Mouse (Mus musculus) intestine, embryonic 14.5 days (tissue): ENCODE results near the gene Ndufab1. TPM values are rescaled to one million over a fixed set of nuclear protein-coding genes. Genes with fewer than 3 reads are reported as not detected.

Experiments
- ATAC-seq: fragments of 200-750 bp; cut with Nextera tagmentation; replicated peaks from 2 replicates; pipeline ENCODE4 v1.8.0; 2017; ENCODE audit warnings: low read depth, moderate number of reproducible peaks, moderate TSS enrichment, moderate library complexity; ENCODE audit not compliant: low FRiP score, low TSS enrichment
- DNase-seq: peaks from one replicate; pipeline ENCODE4 v3.0.0-alpha.2; 2018; ENCODE audit warnings: low spot score
- H3K27ac ChIP-seq: fragments of 300-500 bp; sonication (generic); 2 replicates; pipeline ENCODE4 v1.5.1; 2014; ENCODE audit warnings: low read depth, mild to moderate bottlenecking, control low read depth
- H3K27me3 ChIP-seq: fragments of 300-500 bp; sonication (generic); replicated peaks from 2 replicates; pipeline ENCODE4 v1.6.1; 2014; ENCODE audit warnings: low read length, control low read depth; ENCODE audit not compliant: control insufficient read depth, insufficient read depth
- H3K36me3 ChIP-seq: fragments of 300-500 bp; sonication (generic); 2 replicates; pipeline ENCODE4 v1.6.1; 2014; ENCODE audit warnings: low read length, control low read depth; ENCODE audit not compliant: control insufficient read depth, insufficient read depth
- H3K4me1 ChIP-seq: fragments of 300-500 bp; sonication (generic); replicated peaks from 2 replicates; pipeline ENCODE4 v1.6.1; 2014; ENCODE audit warnings: low read length, control low read depth, mixed read lengths; ENCODE audit not compliant: control insufficient read depth, insufficient read depth
- H3K4me2 ChIP-seq: fragments of 300-500 bp; sonication (generic); 2 replicates; pipeline ENCODE4 v1.6.1; 2014; ENCODE audit warnings: low read length
- H3K4me3 ChIP-seq: fragments of 300-500 bp; sonication (generic); 2 replicates; pipeline ENCODE4 v1.5.1; 2014; ENCODE audit warnings: low read depth, low read length, control low read depth, mixed read lengths
- H3K9ac ChIP-seq: fragments of 300-500 bp; sonication (generic); 2 replicates; pipeline ENCODE4 v1.6.1; 2014; ENCODE audit warnings: mild to moderate bottlenecking, low read length
- H3K9me3 ChIP-seq: fragments of 300-500 bp; sonication (generic); 2 replicates; pipeline ENCODE4 v1.6.1; 2016; ENCODE audit warnings: low read length, control low read depth; ENCODE audit not compliant: control insufficient read depth
- WGBS: fragments of 180-500 bp; shearing (Covaris S2); extraction: QIAGEN DNeasy Blood & Tissue Kit; methylation state at CpG from one replicate; pipeline ENCODE4 v1.1.7; 2014; 5-methylcytosine and 5-hydroxymethylcytosine counted together
- polyA plus RNA-seq: library from polyadenylated mRNA; unstranded; fragments of >200 nt; fragmentation: Nextera tagmentation; extraction: Ambion mirVana; gene quantifications from 2 replicates; pipeline ENCODE4 v1.2.1, GENCODE M21; 2014

The Ndufab1 gene
- polyA plus RNA-seq, 1 experiment from 2014 or later, result 762 TPM

DNA sequence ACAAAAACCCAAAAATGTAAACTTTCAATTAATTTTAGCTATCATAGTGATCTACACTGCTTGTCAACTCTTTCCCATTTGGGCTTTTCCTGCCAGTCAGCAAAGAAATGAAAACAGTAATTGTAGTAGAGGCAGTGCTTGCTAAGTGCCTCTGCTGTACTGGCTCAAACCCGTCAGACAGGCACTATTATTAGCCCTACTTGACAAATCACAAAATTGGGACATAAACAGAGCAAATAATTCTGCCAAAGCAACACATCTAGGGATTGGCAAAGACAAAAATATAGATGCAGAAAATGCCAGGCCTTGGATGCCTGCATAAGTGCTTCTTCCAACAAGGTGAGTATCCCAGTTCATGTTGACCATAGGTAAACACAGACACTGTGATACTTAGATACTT is 36.0 kb downstream of the Ndufab1 start:
- ATAC-seq (no peak), DNase-seq (no peak)
- Histone ChIP-seq H3K27ac (no peak overlapping the region), H3K4me2 (peak overlapping the region; percentile 53), H3K27me3 (no peaks in the 10 kb centered on the region), H3K4me1 (peaks cover 25% of the 10 kb centered on the region), H3K36me3 (peaks cover 35% of the 10 kb centered on the region), H3K4me3 (peak overlapping the region; percentile 97; the same call in 1 of the 2 replicates), H3K9me3 (no peaks in the 10 kb centered on the region), H3K9ac (no peak overlapping the region)
- 54% methylated on average over 1 of the region's 1 CpGs for WGBS

GRCm38 (mm10) chr7:122056633-122057032 is 45.1 kb downstream of the Ndufab1 start:
- no peak for ATAC-seq
- no peak for DNase-seq
- H3K4me2 ChIP-seq, result no peak overlapping the region
- no peaks in the 10 kb centered on the region for H3K9me3 ChIP-seq
- no peak overlapping the region for H3K4me3 ChIP-seq
- H3K9ac ChIP-seq, result no peak overlapping the region
- no peaks in the 10 kb centered on the region for H3K27me3 ChIP-seq
- peaks cover 56% of the 10 kb centered on the region for H3K36me3 ChIP-seq
- WGBS, result 83% methylated on average over 5 of the region's 5 CpGs
- no peak overlapping the region for H3K27ac ChIP-seq
- no peaks in the 10 kb centered on the region for H3K4me1 ChIP-seq

- Histone ChIP-seq H3K9ac (no peak overlapping the region), H3K4me3 (no peak overlapping the region), H3K9me3 (no peaks in the 10 kb centered on the region), H3K4me2 (no peak overlapping the region), H3K27ac (no peak overlapping the region), H3K27me3 (no peaks in the 10 kb centered on the region), H3K4me1 (no peaks in the 10 kb centered on the region), H3K36me3 (peaks cover 61% of the 10 kb centered on the region)
- WGBS, result 84% methylated on average over 1 of the region's 1 CpGs
- DNase-seq, result no peak
- no peak for ATAC-seq
Measured at GRCm38 (mm10) chr7:122050834-122051233, 50.9 kb downstream of the Ndufab1 start.

DNA sequence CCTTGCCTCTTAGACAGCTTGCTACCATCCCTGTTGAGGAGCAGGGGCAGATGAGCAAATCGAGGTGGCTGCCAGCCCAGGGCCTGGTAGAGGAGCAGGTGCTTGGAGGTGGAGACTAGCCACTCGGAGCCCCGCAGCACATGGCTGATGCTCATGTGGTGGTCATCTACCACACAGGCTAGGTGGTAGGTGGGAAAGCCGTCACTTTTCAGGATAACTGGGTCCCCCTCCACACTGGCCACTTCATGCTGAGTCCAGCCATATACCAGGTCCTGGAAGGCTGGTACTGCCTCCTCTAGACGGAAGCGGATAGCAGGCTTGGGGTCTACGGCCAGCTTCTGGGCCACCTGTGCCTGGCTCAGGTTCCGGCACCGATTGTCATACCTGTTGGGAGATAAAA is 53.5 kb downstream of the Ndufab1 start:
- no peak for DNase-seq
- no peaks in the 10 kb centered on the region for H3K9me3 ChIP-seq
- no peaks in the 10 kb centered on the region for H3K27me3 ChIP-seq
- H3K9ac ChIP-seq, result no peak overlapping the region
- no peak overlapping the region for H3K4me3 ChIP-seq
- no peak for ATAC-seq
- no peaks in the 10 kb centered on the region for H3K4me1 ChIP-seq
- 94% methylated on average over 9 of the region's 9 CpGs for WGBS
- H3K4me2 ChIP-seq, result no peak overlapping the region
- peaks cover 45% of the 10 kb centered on the region for H3K36me3 ChIP-seq
- no peak overlapping the region for H3K27ac ChIP-seq

GRCm38 (mm10) chr7:122046813-122047212 is 54.9 kb downstream of the Ndufab1 start:
- no peak for ATAC-seq

DNA sequence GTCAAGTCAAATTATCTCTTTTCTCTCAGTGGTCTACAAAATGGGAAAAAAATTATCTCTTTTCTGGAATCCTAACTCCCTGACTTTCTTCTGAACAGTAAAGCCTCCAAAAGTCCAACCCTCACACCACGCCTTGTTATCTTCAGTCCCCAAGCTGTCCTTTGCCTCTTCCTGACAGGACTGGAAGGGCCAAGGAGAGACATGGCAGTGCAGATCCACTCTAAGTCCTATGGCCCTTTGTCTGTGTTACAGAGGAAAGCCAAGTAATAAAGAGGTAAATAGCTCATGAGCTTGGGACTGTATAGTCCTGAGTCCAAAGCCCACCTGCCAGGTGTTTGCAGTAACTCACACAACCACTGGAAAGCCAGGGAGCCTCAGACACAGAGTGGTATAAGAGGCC is 56.0 kb downstream of the Ndufab1 start:
- Histone ChIP-seq H3K9ac (no peak overlapping the region), H3K36me3 (peaks cover 52% of the 10 kb centered on the region), H3K4me1 (no peaks in the 10 kb centered on the region), H3K9me3 (no peaks in the 10 kb centered on the region), H3K4me3 (no peak overlapping the region), H3K27ac (0 out of 2 replicates have a peak overlapping the region, but pooled peaks have one; percentile 16), H3K27me3 (no peaks in the 10 kb centered on the region), H3K4me2 (no peak overlapping the region)
- 73% methylated on average over 1 of the region's 1 CpGs for whole genome bisulfite sequencing
- DNase-seq (no peak), ATAC-seq (no peak)

More at GRCm38 (mm10) chr7:122046813-122047212, 54.9 kb downstream of the Ndufab1 start:
- Histone ChIP-seq H3K27ac (0 out of 2 replicates have a peak overlapping the region, but pooled peaks have one; percentile 47), H3K4me3 (no peak overlapping the region), H3K27me3 (no peaks in the 10 kb centered on the region), H3K36me3 (peaks cover 51% of the 10 kb centered on the region), H3K4me1 (no peaks in the 10 kb centered on the region), H3K9ac (no peak overlapping the region), H3K4me2 (no peak overlapping the region), H3K9me3 (no peaks in the 10 kb centered on the region)
- no peak for DNase-seq
- 70% methylated on average over 2 of the region's 2 CpGs for WGBS

GRCm38 (mm10) chr7:122045181-122045634 is 56.5 kb downstream of the Ndufab1 start:
- H3K27ac ChIP-seq, result no peak overlapping the region; the same call in 1 of the 2 replicates
- 61% methylated on average over 4 of the region's 4 CpGs for WGBS
- 0 out of 2 replicates have a peak, but pooled peaks have one; percentile 57 for ATAC-seq

DNA sequence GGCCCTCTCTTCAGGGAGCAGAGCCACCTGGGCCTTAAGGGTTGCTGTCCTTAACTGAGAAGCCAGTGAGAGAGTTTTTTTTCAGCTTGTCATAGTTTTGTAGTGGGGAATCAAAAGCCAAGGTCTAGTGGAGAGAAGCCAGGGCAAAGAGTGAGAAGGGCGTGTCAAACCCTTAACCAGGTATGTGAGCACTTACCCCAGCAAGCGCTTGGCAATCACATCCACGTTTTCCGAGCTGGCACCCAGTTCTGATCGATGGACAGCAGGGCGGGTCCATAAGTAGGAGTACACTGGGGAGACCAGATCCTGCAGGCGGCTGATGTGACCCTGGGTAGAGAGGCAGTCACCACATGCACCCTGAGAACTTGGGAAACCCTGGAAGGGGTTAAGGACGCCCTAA is 57.6 kb downstream of the Ndufab1 start:
- DNase-seq, result no peak
- Histone ChIP-seq H3K9me3 (no peaks in the 10 kb centered on the region), H3K9ac (no peak overlapping the region), H3K27ac (no peak overlapping the region), H3K4me3 (no peak overlapping the region), H3K4me1 (no peaks in the 10 kb centered on the region), H3K27me3 (no peaks in the 10 kb centered on the region), H3K4me2 (no peak overlapping the region), H3K36me3 (peaks cover 60% of the 10 kb centered on the region)
- 91% methylated on average over 8 of the region's 8 CpGs for WGBS
- no peak for ATAC-seq

More at GRCm38 (mm10) chr7:122045181-122045634, 56.5 kb downstream of the Ndufab1 start:
- no peaks in the 10 kb centered on the region for H3K9me3 ChIP-seq
- H3K36me3 ChIP-seq, result peaks cover 52% of the 10 kb centered on the region
- H3K4me3 ChIP-seq, result no peak overlapping the region
- no peak for DNase-seq
- no peak overlapping the region for H3K4me2 ChIP-seq
- H3K27me3 ChIP-seq, result no peaks in the 10 kb centered on the region
- H3K9ac ChIP-seq, result no peak overlapping the region
- no peaks in the 10 kb centered on the region for H3K4me1 ChIP-seq
